Mouse (Mus musculus): Measurements from ENCODE around the gene Olfr502.
"Not testable (repeated sequence)": the region's sequence is repeated elsewhere in the genome, so short reads cannot be mapped to it uniquely, and the experiment has no call there.

Gene Olfr502

DNA sequence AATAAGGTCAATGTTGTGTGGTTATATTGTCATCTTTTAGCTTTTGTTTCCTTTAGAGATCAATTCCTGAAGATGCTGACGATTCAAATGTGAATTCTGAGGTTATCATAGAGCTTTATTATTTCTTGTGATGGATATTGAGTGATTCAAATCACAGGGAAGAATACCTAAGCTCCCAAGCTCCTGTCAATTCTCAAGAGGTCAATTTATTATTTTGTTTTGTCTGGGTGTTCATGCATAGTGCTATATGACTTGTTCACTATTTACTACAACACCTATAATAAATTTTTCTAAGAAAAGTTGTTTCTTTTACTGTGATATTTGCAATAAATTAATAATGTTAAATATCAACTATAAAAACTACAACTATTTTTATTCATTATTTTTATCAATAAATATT, at the start of gene Olfr502:
Gene Olfr502 (minus strand): TSS at position 101 of the 400 bp plus-strand sequence.
- DNase-seq (ENCODE audit: low spot score in 2 of 2), result no peak

GRCm38 (mm10) chr7:108565693-108566092, 40.8 kb upstream of the Olfr502 start, which contains the start of gene Olfr504:
Gene Olfr504 (minus strand): TSS chr7:108565793.
- DNase-seq (ENCODE audit: low spot score in 2 of 2), result no peak

DNA sequence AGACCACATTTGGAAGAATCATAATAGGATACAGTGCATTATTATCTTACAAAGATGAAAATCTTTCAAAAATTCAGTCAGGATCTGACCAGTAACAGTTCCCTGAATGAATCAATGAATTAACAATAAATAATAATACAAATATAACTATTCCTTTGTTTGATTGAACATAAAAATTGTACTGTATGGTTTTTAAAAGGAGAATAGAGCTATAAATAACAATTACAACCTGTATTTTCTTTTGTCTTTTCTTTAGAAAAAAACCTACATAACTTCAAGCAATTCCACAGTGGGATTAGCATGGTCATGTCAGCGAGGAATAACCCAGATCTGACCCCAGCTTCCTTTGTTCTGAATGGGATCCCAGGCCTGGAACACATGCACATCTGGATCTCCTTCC, 19.4 kb upstream of the Olfr502 start, which contains the start of gene Olfr503:
Gene Olfr503 (plus strand): TSS at position 301 of the 400 bp plus-strand sequence.
- DNase-seq (ENCODE audit: low spot score in 2 of 2), result not testable (repeated sequence)

DNA sequence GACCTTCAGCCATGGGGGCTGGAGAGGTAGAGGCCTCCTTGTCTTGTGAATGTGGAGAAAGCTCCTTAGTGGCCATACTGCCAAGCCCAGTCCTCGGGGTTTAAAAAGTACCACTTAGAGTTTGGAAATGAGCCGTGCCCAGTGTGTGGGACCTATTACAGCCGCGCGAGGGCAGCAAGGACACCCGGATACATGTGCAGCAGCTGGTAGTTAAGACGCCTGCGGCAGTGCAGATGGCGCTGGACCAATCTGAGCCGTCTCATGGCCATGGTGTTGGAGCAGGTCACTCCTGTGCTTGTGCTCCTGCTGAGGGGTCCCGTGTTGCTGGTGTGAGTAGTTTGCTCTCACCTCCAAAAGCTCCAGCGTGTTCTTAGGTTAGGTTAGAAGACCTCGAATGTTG, 17.6 kb upstream of the Olfr502 start:
- DNase-seq (ENCODE audit: low spot score in 2 of 2), result peak in 1 of 2 experiments; percentile 50
